Comparison of ENCODE assay signal across 8 mouse cellular contexts in genomic region chr6:117168321-117169011, GRCm38 (mm10). TPM values are rescaled to one million over a fixed set of nuclear protein-coding genes. Genes with fewer than 3 reads are reported as not detected.
DNase-seq lines count a peak whose midpoint lies in the region; ATAC-seq and TF ChIP-seq lines count a peak whose summit lies in the region.

Cxcl12 (plus strand) TSS chr6:117168535.

- peak within 1 kb of the TSS; percentile 92 for H3K4me2 ChIP-seq in hindbrain, embryonic 13.5 days

- peak within 1 kb of the TSS; percentile 71 for H3K9ac ChIP-seq in hindbrain, embryonic 13.5 days

- H3K36me3 ChIP-seq in hindbrain, embryonic 13.5 days, result no peaks in the 10 kb centered on the region

- 1% methylated on average over 64 of the region's 64 CpGs for WGBS in cerebellum, adult 2 months
- WGBS in hindbrain, embryonic 13.5 days, result under 1% methylated on average over 53 of the region's 64 CpGs

- no peak within 1 kb of the TSS for H3K27ac ChIP-seq in cerebellum, adult 2 months (ENCODE audit: insufficient read depth, low read length)
- peak within 1 kb of the TSS; percentile 71 for H3K27ac ChIP-seq in brown adipose tissue, adult 24 weeks (replicated peaks; ENCODE audit: low read depth, low read length)
- H3K27ac ChIP-seq in gastrocnemius, adult 2 months, result peak within 1 kb of the TSS; percentile 92
- no peak within 1 kb of the TSS for H3K27ac ChIP-seq in hindbrain, embryonic 13.5 days

- intact Hi-C loops in gastrocnemius, adult 2 months (cut with DNase I), result loop anchor here (5.0 to 10.0 kb wide), 3 partner anchors 201 to 519 kb away; no protein-coding TSS in a partner anchor

- no peak for TF ChIP-seq CTCF in cerebellum, adult 2 months (IDR thresholded peaks at IDR 0.05; ENCODE audit: borderline replicate concordance, insufficient read depth, low read depth, low read length)
- no peak for TF ChIP-seq CTCF in gastrocnemius, adult 2 months (IDR thresholded peaks at IDR 0.05)

- H3K9me3 ChIP-seq in hindbrain, embryonic 13.5 days, result no peaks in the 10 kb centered on the region

- no peak for TF ChIP-seq POLR2A in cerebellum, adult 2 months (IDR thresholded peaks at IDR 0.05; ENCODE audit: borderline replicate concordance, insufficient read depth, low read length)

- peak; percentile 41 to 50 for DNase-seq in cerebellum, adult 2 months
- DNase-seq in cerebellum, adult 9-10 months, result no peak
- DNase-seq in gastrocnemius, adult 2 months, result peak; percentile 88
- DNase-seq in left cerebral cortex, adult 8-10 months (ENCODE audit: low spot score in 2 of 2), result peak in 1 of 2 experiments; percentile 23
- DNase-seq in lung, postnatal 36 days, result peak; percentile 56
- DNase-seq in right cerebral cortex, postnatal 4 days, result peak; percentile 48

- ATAC-seq in hindbrain, embryonic 13.5 days (ENCODE audit: low FRiP score), result 0 out of 2 replicates have a peak, but pooled peaks have one; percentile 49

- H3K4me3 ChIP-seq in cerebellum, adult 2 months (replicated peaks; ENCODE audit: insufficient read depth, low read depth, low read length), result peak within 1 kb of the TSS; percentile 56
- H3K4me3 ChIP-seq in brown adipose tissue, adult 24 weeks (ENCODE audit: insufficient read depth, low read depth, low read length), result peak within 1 kb of the TSS; percentile 71
- peak within 1 kb of the TSS; percentile 86 for H3K4me3 ChIP-seq in gastrocnemius, adult 2 months
- H3K4me3 ChIP-seq in hindbrain, embryonic 13.5 days, result peak within 1 kb of the TSS; percentile 57

- no peaks in the 10 kb centered on the region; the same call in 1 of the 2 replicates for H3K27me3 ChIP-seq in cerebellum, adult 2 months (ENCODE audit: control insufficient read depth, insufficient read depth, low read length)
- H3K27me3 ChIP-seq in hindbrain, embryonic 13.5 days, result peaks cover 74% of the 10 kb centered on the region

- peaks cover 3% of the 10 kb centered on the region; the same call in 1 of the 2 replicates for H3K4me1 ChIP-seq in cerebellum, adult 2 months (ENCODE audit: control insufficient read depth, insufficient read depth, low read length)
- H3K4me1 ChIP-seq in brown adipose tissue, adult 24 weeks (ENCODE audit: control insufficient read depth, insufficient read depth, insufficient read length, low read length), result no peaks in the 10 kb centered on the region
- H3K4me1 ChIP-seq in hindbrain, embryonic 13.5 days (replicated peaks), result peaks cover 29% of the 10 kb centered on the region

RNA-seq across cellular contexts. Expression of gene Cxcl12, which starts in this region (rescaled TPM):
- polyA plus RNA-seq in cerebellum, adult 2 months (2012; rRNA removed), result 46.5 and 49.0 TPM in 2 replicates
- 42.8 and 46.0 TPM in 2 replicates for polyA plus RNA-seq in brown adipose tissue, adult 24 weeks (2012; ENCODE audit: insufficient read depth, insufficient read length, missing spikeins)
- 10 to 100 TPM; 41.3 to 61.9 TPM for total RNA-seq in gastrocnemius, adult 2 months (2021)
- polyA plus RNA-seq in hindbrain, embryonic 13.5 days (2015; fragmentation: Nextera tagmentation; extraction: Ambion mirVana), result 55.8 and 69.4 TPM in 2 replicates
- total RNA-seq in left cerebral cortex, adult 8-10 months (2022), result 10 to 100 TPM; 43.8 to 56.7 (median 51.1) TPM

Comparison
In these comparisons a context has a peak if more than half of its experiments do, and no peak if none do; other contexts are left out.
1. H3K27ac ChIP-seq: peak in brown adipose tissue, adult 24 weeks (single experiment) and gastrocnemius, adult 2 months (single experiment); none in cerebellum, adult 2 months (single experiment) and hindbrain, embryonic 13.5 days (single experiment).
2. Peak in every context shown above with its lines, with median percentiles within 50 percentile points of each other: H3K4me3 ChIP-seq.